Mouse (Mus musculus): ENCODE measurements at regions not wholly inside any gene's neighbourhood (a gene's known extent, or its start where the extent isn't known, plus 50 kb on each side); places are given as distances from the start of the nearest gene placed in this dataset.

GRCm38 (mm10) chr16:29944966-29945365 lies 119.2 kb upstream of the Hes1 start:
- TF ChIP-seq POLR2A (IDR thresholded peaks at IDR 0.05; ENCODE audit: control insufficient read depth, low read depth, low read length) (no peak), CTCF (IDR thresholded peaks at IDR 0.05; ENCODE audit: control insufficient read depth, insufficient read depth, insufficient replicate concordance, low read depth, low read length) (no peak)
